Mouse (Mus musculus): ENCODE measurements around the gene Ppfibp1. TPM values are rescaled to one million over a fixed set of nuclear protein-coding genes. Genes with fewer than 3 reads are reported as not detected.

Gene Ppfibp1
- total RNA-seq, 2 experiments from 2014 or later, result 57.2 to 60.7 TPM

GRCm38 (mm10) chr6:146950454-146950832 lies 62.2 kb downstream of the Ppfibp1 start:
- intact Hi-C loops (cut with DNase I), result no loop called here
- no peak for DNase-seq (ENCODE audit: low spot score in 2 of 2)

DNA sequence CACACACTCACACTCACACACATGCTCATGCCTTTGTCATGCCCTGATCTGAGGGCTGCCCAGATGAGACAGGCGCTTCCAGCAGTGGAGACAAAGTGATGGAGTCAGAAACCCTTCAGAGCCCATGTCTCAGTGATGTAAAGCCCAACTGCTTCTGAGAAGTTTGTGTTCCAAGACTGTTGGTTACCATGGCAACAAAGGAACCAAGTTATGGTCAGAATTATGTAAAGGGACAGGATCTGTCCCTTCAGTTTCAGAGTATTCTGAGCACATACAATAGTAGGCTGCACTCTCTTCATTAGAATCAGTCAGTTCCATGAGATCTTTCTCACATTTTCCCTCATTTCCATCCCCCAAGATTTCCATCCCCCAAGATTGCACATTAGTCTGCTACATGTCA lies 66.0 kb downstream of the Ppfibp1 start, which contains the start of gene 1700034J05Rik:
TSS of gene 1700034J05Rik (minus strand) at position 165 of the 400 bp plus-strand sequence.
- DNase-seq (ENCODE audit: low spot score in 2 of 2), result peak in 1 of 2 experiments; percentile 73
- intact Hi-C loops (cut with DNase I), result no loop called here

- intact Hi-C loops (cut with DNase I), result loop anchor here (1.0 kb wide), 1 partner anchor 78 kb away; no protein-coding TSS in a partner anchor
- DNase-seq (ENCODE audit: low spot score in 2 of 2), result no peak
Measured at GRCm38 (mm10) chr6:146955475-146955874, 67.2 kb downstream of the Ppfibp1 start.

- peak; percentile 45 to 87 for DNase-seq (ENCODE audit: low spot score in 2 of 2)
- intact Hi-C loops (cut with DNase I), result loop anchor here (1.0 kb wide), 1 partner anchor 79 kb away; no protein-coding TSS in a partner anchor
Measured at GRCm38 (mm10) chr6:146955896-146956295, 67.6 kb downstream of the Ppfibp1 start.

- intact Hi-C loops (cut with DNase I), result no loop called here
- peak in 1 of 2 experiments; percentile 73 for DNase-seq (ENCODE audit: low spot score in 2 of 2)
Measured at GRCm38 (mm10) chr6:146956961-146957360, 68.7 kb downstream of the Ppfibp1 start.

- intact Hi-C loops (cut with DNase I), result loop anchor here (2.0 kb wide), 1 partner anchor 26 kb away; no protein-coding TSS in a partner anchor
- DNase-seq (ENCODE audit: low spot score in 2 of 2), result peak in 1 of 2 experiments; percentile 61
Measured at GRCm38 (mm10) chr6:146958694-146959093, 70.4 kb downstream of the Ppfibp1 start.

GRCm38 (mm10) chr6:146959908-146960680 lies 71.8 kb downstream of the Ppfibp1 start:
- intact Hi-C loops (cut with DNase I), result loop anchor here (2.0 kb wide), 2 partner anchors 25 to 127 kb away; no protein-coding TSS in a partner anchor
- DNase-seq (ENCODE audit: low spot score in 2 of 2), result peak in 1 of 2 experiments; percentile 75

- DNase-seq (ENCODE audit: low spot score in 2 of 2), result no peak
- intact Hi-C loops (cut with DNase I), result loop anchor here (2.0 kb wide), 1 partner anchor 128 kb away; no protein-coding TSS in a partner anchor
Measured at GRCm38 (mm10) chr6:146960956-146961355, 72.7 kb downstream of the Ppfibp1 start.

DNA sequence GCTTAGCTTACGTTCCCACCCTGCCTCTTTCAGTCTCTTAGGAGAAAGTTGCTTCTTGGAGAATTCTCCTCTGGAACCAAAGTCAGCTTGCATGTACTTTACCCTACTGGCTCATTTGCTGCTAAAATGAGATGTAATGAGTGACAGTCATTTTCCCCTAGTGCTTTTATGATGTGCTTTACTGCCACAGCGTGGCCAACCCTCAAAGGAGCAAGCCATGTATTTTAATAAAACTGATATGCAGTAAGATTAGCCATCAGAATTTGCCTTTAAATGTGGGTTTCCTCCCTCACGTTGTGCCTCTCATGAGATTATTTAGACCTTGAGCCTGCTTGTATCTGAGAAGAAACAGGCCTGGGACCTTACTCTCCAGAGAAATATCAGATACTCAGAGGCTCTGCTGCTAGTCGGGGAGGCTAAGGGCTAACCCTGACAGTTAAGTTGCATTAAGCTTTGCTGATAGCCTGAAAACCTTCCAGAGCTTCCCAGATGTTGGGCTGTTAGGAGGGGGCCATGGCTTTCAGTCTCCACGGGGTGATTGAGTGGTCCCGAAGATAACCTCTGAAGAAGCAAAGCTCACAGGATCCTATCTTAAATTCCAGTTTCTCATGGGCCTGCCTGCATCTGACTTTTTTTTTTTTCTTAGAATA lies 73.7 kb downstream of the Ppfibp1 start:
- peak in 1 of 2 experiments; percentile 54 for DNase-seq (ENCODE audit: low spot score in 2 of 2)
- intact Hi-C loops (cut with DNase I), result loop anchor here (2.0 kb wide), 1 partner anchor 129 kb away; no protein-coding TSS in a partner anchor

DNA sequence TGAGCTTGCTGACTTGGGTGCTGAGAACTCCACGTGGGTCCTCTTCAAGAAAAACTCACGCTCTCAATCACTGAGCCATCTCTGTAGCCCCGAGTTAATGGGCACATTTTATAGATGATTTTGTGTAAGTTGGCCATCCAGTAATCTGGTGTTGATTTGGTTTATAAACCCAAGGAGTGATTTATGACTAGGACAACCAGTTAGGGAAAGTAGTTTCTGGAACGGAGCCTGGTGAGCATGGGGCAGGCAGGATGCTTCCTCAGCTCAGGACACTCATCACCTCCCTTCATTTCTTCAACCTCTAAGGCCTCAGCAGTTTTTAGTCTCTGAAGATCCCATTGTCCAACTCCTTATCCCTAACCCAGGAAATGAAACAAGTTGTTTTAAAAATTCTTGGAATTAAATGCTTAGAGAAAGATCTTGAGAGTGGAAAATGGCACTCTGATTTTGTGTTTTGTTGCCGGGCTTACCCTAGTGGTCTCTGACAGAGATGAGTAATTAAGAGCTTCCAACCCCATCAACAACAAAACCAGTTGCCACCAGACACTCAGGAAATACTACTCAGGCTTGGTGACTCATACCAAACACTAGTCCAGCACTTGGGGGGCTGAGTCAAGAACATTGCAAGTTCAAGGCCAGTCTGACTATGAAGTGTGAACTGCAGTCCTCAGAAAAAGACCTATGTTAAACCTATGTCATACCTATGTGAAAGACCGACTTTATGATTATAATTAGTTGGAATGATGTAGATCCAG lies 75.3 kb downstream of the Ppfibp1 start:
- intact Hi-C loops (cut with DNase I), result no loop called here
- no peak for DNase-seq (ENCODE audit: low spot score in 2 of 2)

GRCm38 (mm10) chr6:146965139-146965772 lies 77.0 kb downstream of the Ppfibp1 start:
- intact Hi-C loops (cut with DNase I), result no loop called here
- DNase-seq (ENCODE audit: low spot score in 2 of 2), result no peak

DNA sequence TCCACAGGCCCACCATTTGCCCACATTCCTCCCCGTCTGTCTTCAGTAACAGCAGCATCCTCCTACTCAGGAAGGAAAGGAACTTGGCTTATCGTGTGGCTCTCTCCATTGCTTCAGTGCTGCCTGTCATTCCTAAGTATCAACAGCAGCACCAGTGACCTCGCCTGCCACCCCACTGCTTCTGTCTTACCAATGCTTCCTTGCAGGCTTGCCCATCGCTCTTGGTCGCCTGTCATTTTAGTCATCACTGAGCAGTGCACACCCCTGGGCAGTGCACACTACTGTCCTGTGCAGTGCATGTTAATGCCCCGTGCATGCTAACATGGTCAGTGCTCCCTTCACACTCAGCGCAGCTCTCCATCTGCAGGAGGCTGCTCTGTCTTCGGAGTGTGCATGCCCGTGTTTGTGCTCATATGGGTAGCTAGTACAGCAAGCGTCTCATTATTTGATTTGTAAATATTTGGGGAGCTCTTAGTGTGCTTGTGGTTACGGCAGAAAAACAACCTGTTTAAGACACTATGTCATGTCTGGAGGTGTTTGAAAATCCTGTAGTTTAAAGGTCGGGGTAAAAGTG lies 78.2 kb downstream of the Ppfibp1 start:
- intact Hi-C loops (cut with DNase I), result no loop called here
- no peak for DNase-seq (ENCODE audit: low spot score in 2 of 2)

DNA sequence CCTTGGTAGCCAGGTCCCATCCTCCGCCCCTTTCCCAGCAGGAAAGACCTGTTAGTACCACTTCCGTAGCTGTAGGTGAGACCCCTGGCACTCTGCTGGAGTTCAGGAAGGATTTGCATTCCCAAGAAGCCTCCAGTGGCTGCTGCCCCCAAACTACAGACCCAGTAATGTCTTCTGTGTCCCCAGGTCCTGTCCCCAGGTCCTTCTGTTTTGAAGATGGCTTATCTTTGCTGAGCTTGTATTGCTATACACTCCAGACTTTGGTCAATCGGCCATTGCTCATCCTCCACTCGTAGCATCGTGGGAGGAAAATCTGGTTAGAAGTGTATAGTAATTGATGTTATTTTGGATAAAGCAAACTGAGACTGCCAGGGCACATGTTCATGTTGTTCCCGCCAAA lies 79.5 kb downstream of the Ppfibp1 start:
- DNase-seq (ENCODE audit: low spot score in 2 of 2), result no peak
- intact Hi-C loops (cut with DNase I), result no loop called here

DNA sequence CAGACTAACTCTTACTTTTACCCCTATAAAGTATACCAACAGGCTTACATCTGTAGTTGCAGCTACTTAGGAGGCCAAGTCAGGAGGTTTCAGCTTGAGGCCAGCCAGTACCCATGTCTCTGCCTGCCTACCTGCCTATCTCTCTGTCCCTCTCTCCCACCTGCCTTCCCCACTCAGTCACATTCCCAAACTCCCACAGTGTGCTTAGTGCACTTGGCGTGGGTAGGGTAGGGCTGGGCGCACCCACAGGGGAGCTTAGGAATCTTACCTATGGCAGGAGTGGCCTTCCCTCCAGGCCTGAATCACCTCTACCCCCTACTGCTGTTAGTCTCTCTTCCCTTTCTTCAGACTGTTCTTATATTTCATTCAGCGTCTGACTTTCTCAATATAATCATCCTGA lies 82.5 kb downstream of the Ppfibp1 start:
- intact Hi-C loops (cut with DNase I), result no loop called here
- DNase-seq (ENCODE audit: low spot score in 2 of 2), result no peak

GRCm38 (mm10) chr6:146971366-146971765 lies 83.1 kb downstream of the Ppfibp1 start:
- intact Hi-C loops (cut with DNase I), result no loop called here
- no peak for DNase-seq (ENCODE audit: low spot score in 2 of 2)

GRCm38 (mm10) chr6:146972009-146972408 lies 83.7 kb downstream of the Ppfibp1 start:
- DNase-seq (ENCODE audit: low spot score in 2 of 2), result no peak
- intact Hi-C loops (cut with DNase I), result no loop called here

GRCm38 (mm10) chr6:146972740-146973139 lies 84.5 kb downstream of the Ppfibp1 start:
- no peak for DNase-seq (ENCODE audit: low spot score in 2 of 2)
- intact Hi-C loops (cut with DNase I), result no loop called here

GRCm38 (mm10) chr6:146973406-146973805 lies 85.1 kb downstream of the Ppfibp1 start:
- intact Hi-C loops (cut with DNase I), result no loop called here
- DNase-seq (ENCODE audit: low spot score in 2 of 2), result no peak

- intact Hi-C loops (cut with DNase I), result no loop called here
- DNase-seq (ENCODE audit: low spot score in 2 of 2), result no peak
Measured at GRCm38 (mm10) chr6:146973830-146974229, 85.5 kb downstream of the Ppfibp1 start.
